Mouse (Mus musculus): ENCODE results near the gene Efcab6. TPM values are rescaled to one million over a fixed set of nuclear protein-coding genes. Genes with fewer than 3 reads are reported as not detected.
A peak's percentile ranks its signal among the peaks of the same experiment; 100 is the strongest.

Efcab6 gene
- polyA plus RNA-seq, 1 experiment from 2014 or later, result 0.22 TPM

- Histone ChIP-seq H3K4me2 (ENCODE audit: low read length) (no peak overlapping the region), H3K9ac (replicated peaks; ENCODE audit: low read length) (no peak overlapping the region), H3K4me3 (replicated peaks; ENCODE audit: low read depth, low read length) (no peak overlapping the region), H3K27me3 (ENCODE audit: control insufficient read depth, insufficient read depth, low read length) (0 out of 2 replicates have a peak, but pooled peaks cover 3% of the 10 kb centered on the region), H3K36me3 (ENCODE audit: control insufficient read depth, insufficient read depth, low read length) (no peaks in the 10 kb centered on the region), H3K27ac (replicated peaks; ENCODE audit: low read depth, low read length) (no peak overlapping the region), H3K4me1 (ENCODE audit: control insufficient read depth, insufficient read depth, low read length) (no peaks in the 10 kb centered on the region), H3K9me3 (ENCODE audit: control insufficient read depth, low read length) (peaks cover 6% of the 10 kb centered on the region; the same call in 1 of the 2 replicates)
- ATAC-seq (ENCODE audit: low FRiP score, low TSS enrichment) (no peak), DNase-seq (no peak)
- WGBS, result 11% methylated on average over 17 of the region's 17 CpGs
Measured at GRCm38 (mm10) chr15:83870936-83871335, 194.2 kb downstream of the Efcab6 start.

DNA sequence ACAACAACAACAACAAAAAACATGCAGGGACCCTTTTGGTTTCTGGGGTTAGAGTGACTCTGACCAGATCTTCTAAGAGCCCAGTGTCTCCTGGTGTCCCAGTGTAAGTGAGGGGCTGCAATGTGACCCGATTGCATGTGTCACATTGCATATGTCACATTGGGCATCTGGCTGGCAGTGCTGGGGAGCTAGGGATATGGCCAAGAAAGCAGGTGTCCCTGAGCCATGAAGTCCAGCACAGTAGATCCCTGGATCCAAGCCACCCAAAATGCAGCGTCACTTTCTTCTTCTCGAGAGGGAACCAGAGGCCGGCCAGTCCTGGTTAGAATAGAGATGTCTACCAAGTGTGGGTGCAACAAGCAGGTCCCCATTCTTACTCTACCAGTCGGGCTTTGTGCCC is 199.6 kb downstream of the Efcab6 start:
- Histone ChIP-seq H3K4me2 (ENCODE audit: low read length) (no peak overlapping the region), H3K9me3 (ENCODE audit: control insufficient read depth, low read length) (no peaks in the 10 kb centered on the region), H3K36me3 (ENCODE audit: control insufficient read depth, insufficient read depth, low read length) (no peaks in the 10 kb centered on the region), H3K27ac (replicated peaks; ENCODE audit: low read depth, low read length) (no peak overlapping the region), H3K9ac (replicated peaks; ENCODE audit: low read length) (no peak overlapping the region), H3K4me3 (replicated peaks; ENCODE audit: low read depth, low read length) (no peak overlapping the region), H3K27me3 (ENCODE audit: control insufficient read depth, insufficient read depth, low read length) (0 out of 2 replicates have a peak, but pooled peaks cover 3% of the 10 kb centered on the region), H3K4me1 (ENCODE audit: control insufficient read depth, insufficient read depth, low read length) (no peaks in the 10 kb centered on the region)
- DNase-seq, result no peak
- no peak for ATAC-seq (ENCODE audit: low FRiP score, low TSS enrichment)
- 93% methylated on average over 5 of the region's 5 CpGs for WGBS

DNA sequence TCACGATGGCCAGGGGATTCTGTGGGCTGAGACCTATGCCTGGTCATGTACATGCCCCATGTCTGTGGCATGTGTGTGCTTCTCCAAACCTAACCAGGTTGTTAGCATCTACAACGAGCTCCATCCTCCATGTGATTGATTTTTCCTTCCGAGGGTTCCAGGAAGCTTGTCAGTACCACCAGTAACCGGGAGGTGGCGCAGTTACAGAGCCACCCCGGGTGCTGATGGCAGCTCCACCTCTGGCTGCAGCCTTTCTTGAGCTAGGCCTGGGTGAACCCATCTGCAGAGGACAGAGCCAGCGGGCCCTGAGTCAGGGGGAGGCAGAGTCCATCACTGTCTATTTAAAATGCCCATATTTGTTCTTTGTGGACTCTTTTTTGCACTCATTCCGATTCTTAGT is 208.1 kb downstream of the Efcab6 start:
- no peaks in the 10 kb centered on the region for H3K27me3 ChIP-seq (ENCODE audit: control insufficient read depth, insufficient read depth, low read length)
- no peak for ATAC-seq (ENCODE audit: low FRiP score, low TSS enrichment)
- H3K9ac ChIP-seq (replicated peaks; ENCODE audit: low read length), result no peak overlapping the region
- H3K4me1 ChIP-seq (ENCODE audit: control insufficient read depth, insufficient read depth, low read length), result no peaks in the 10 kb centered on the region
- H3K4me2 ChIP-seq (ENCODE audit: low read length), result no peak overlapping the region
- WGBS, result 28% methylated on average over 8 of the region's 8 CpGs
- no peak overlapping the region for H3K4me3 ChIP-seq (replicated peaks; ENCODE audit: low read depth, low read length)
- H3K27ac ChIP-seq (replicated peaks; ENCODE audit: low read depth, low read length), result no peak overlapping the region
- no peaks in the 10 kb centered on the region for H3K36me3 ChIP-seq (ENCODE audit: control insufficient read depth, insufficient read depth, low read length)
- peak; percentile 77 for DNase-seq
- H3K9me3 ChIP-seq (ENCODE audit: control insufficient read depth, low read length), result no peaks in the 10 kb centered on the region

- H3K27ac ChIP-seq (replicated peaks; ENCODE audit: low read depth, low read length), result no peak overlapping the region
- H3K27me3 ChIP-seq (ENCODE audit: control insufficient read depth, insufficient read depth, low read length), result no peaks in the 10 kb centered on the region
- H3K4me2 ChIP-seq (ENCODE audit: low read length), result no peak overlapping the region
- no peaks in the 10 kb centered on the region for H3K36me3 ChIP-seq (ENCODE audit: control insufficient read depth, insufficient read depth, low read length)
- 74% methylated on average over 5 of the region's 5 CpGs for WGBS
- H3K4me1 ChIP-seq (ENCODE audit: control insufficient read depth, insufficient read depth, low read length), result peaks cover 7% of the 10 kb centered on the region
- ATAC-seq (ENCODE audit: low FRiP score, low TSS enrichment), result no peak
- H3K9ac ChIP-seq (replicated peaks; ENCODE audit: low read length), result no peak overlapping the region
- no peaks in the 10 kb centered on the region for H3K9me3 ChIP-seq (ENCODE audit: control insufficient read depth, low read length)
- H3K4me3 ChIP-seq (replicated peaks; ENCODE audit: low read depth, low read length), result no peak overlapping the region
- DNase-seq, result no peak
Measured at GRCm38 (mm10) chr15:83853400-83853811, 211.8 kb downstream of the Efcab6 start.

DNA sequence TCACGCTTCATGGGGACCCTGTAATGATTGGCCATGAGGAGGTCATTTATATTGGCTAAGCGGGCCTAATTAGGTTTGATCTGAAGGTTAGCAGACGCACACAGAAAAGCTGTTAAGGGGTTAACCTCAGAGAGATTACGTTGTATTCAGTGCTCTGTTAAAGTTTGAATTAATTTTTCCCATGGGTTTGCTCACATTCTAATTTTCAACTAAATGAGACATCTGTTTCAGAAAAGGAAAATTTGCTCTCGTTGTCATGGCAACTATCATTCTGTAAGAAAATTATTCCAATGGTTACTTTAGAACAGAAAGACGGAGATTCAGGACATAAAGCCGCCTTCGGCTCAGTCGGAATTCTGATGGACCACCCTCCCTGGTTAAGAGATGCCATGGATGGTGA is 217.0 kb downstream of the Efcab6 start:
- no peak overlapping the region for H3K4me3 ChIP-seq (replicated peaks; ENCODE audit: low read depth, low read length)
- H3K27me3 ChIP-seq (ENCODE audit: control insufficient read depth, insufficient read depth, low read length), result no peaks in the 10 kb centered on the region
- H3K4me1 ChIP-seq (ENCODE audit: control insufficient read depth, insufficient read depth, low read length), result peaks cover 42% of the 10 kb centered on the region
- WGBS, result 33% methylated on average over 9 of the region's 9 CpGs
- DNase-seq (peak; percentile 77), ATAC-seq (ENCODE audit: low FRiP score, low TSS enrichment) (no peak)
- no peaks in the 10 kb centered on the region for H3K36me3 ChIP-seq (ENCODE audit: control insufficient read depth, insufficient read depth, low read length)
- peak overlapping the region; percentile 63 for H3K27ac ChIP-seq (replicated peaks; ENCODE audit: low read depth, low read length)
- no peak overlapping the region for H3K4me2 ChIP-seq (ENCODE audit: low read length)
- no peak overlapping the region for H3K9ac ChIP-seq (replicated peaks; ENCODE audit: low read length)
- no peaks in the 10 kb centered on the region for H3K9me3 ChIP-seq (ENCODE audit: control insufficient read depth, low read length)

GRCm38 (mm10) chr15:83847512-83847911 is 217.7 kb downstream of the Efcab6 start:
- Histone ChIP-seq H3K36me3 (ENCODE audit: control insufficient read depth, insufficient read depth, low read length) (no peaks in the 10 kb centered on the region), H3K27ac (replicated peaks; ENCODE audit: low read depth, low read length) (peak overlapping the region; percentile 63), H3K9me3 (ENCODE audit: control insufficient read depth, low read length) (no peaks in the 10 kb centered on the region), H3K4me1 (ENCODE audit: control insufficient read depth, insufficient read depth, low read length) (peaks cover 47% of the 10 kb centered on the region), H3K27me3 (ENCODE audit: control insufficient read depth, insufficient read depth, low read length) (no peaks in the 10 kb centered on the region), H3K9ac (replicated peaks; ENCODE audit: low read length) (no peak overlapping the region), H3K4me2 (ENCODE audit: low read length) (no peak overlapping the region), H3K4me3 (replicated peaks; ENCODE audit: low read depth, low read length) (no peak overlapping the region)
- ATAC-seq (ENCODE audit: low FRiP score, low TSS enrichment), result no peak
- WGBS, result 79% methylated on average over 4 of the region's 4 CpGs
- no peak for DNase-seq

- no peak overlapping the region for H3K27ac ChIP-seq (replicated peaks; ENCODE audit: low read depth, low read length)
- no peak for ATAC-seq (ENCODE audit: low FRiP score, low TSS enrichment)
- no peak overlapping the region for H3K4me3 ChIP-seq (replicated peaks; ENCODE audit: low read depth, low read length)
- peaks cover 48% of the 10 kb centered on the region for H3K4me1 ChIP-seq (ENCODE audit: control insufficient read depth, insufficient read depth, low read length)
- H3K9me3 ChIP-seq (ENCODE audit: control insufficient read depth, low read length), result no peaks in the 10 kb centered on the region
- peak; percentile 40 for DNase-seq
- H3K27me3 ChIP-seq (ENCODE audit: control insufficient read depth, insufficient read depth, low read length), result no peaks in the 10 kb centered on the region
- no peaks in the 10 kb centered on the region for H3K36me3 ChIP-seq (ENCODE audit: control insufficient read depth, insufficient read depth, low read length)
- 25% methylated on average over 8 of the region's 8 CpGs for WGBS
- no peak overlapping the region for H3K9ac ChIP-seq (replicated peaks; ENCODE audit: low read length)
- H3K4me2 ChIP-seq (ENCODE audit: low read length), result no peak overlapping the region
Measured at GRCm38 (mm10) chr15:83846592-83846991, 218.6 kb downstream of the Efcab6 start.

- Histone ChIP-seq H3K9me3 (ENCODE audit: control insufficient read depth, low read length) (no peaks in the 10 kb centered on the region), H3K36me3 (ENCODE audit: control insufficient read depth, insufficient read depth, low read length) (no peaks in the 10 kb centered on the region), H3K27me3 (ENCODE audit: control insufficient read depth, insufficient read depth, low read length) (no peaks in the 10 kb centered on the region), H3K4me3 (replicated peaks; ENCODE audit: low read depth, low read length) (no peak overlapping the region), H3K4me1 (ENCODE audit: control insufficient read depth, insufficient read depth, low read length) (peaks cover 48% of the 10 kb centered on the region), H3K27ac (replicated peaks; ENCODE audit: low read depth, low read length) (no peak overlapping the region), H3K9ac (replicated peaks; ENCODE audit: low read length) (no peak overlapping the region), H3K4me2 (ENCODE audit: low read length) (no peak overlapping the region)
- ATAC-seq (ENCODE audit: low FRiP score, low TSS enrichment) (no peak; the same call in 1 of the 2 replicates), DNase-seq (peak; percentile 37)
- 13% methylated on average over 11 of the region's 11 CpGs for WGBS
Measured at GRCm38 (mm10) chr15:83845734-83846133, 219.4 kb downstream of the Efcab6 start.

- DNase-seq, result peak; percentile 52
- no peak for ATAC-seq (ENCODE audit: low FRiP score, low TSS enrichment)
Measured at GRCm38 (mm10) chr15:83842915-83843789, 222.0 kb downstream of the Efcab6 start.

More at GRCm38 (mm10) chr15:83842915-83843789, 222.0 kb downstream of the Efcab6 start:
- WGBS, result 20% methylated on average over 22 of the region's 22 CpGs
- no peaks in the 10 kb centered on the region for H3K9me3 ChIP-seq (ENCODE audit: control insufficient read depth, low read length)
- H3K4me1 ChIP-seq (ENCODE audit: control insufficient read depth, insufficient read depth, low read length), result peaks cover 39% of the 10 kb centered on the region
- H3K4me2 ChIP-seq (ENCODE audit: low read length), result no peak overlapping the region
- H3K27ac ChIP-seq (replicated peaks; ENCODE audit: low read depth, low read length), result 0 out of 2 replicates have a peak overlapping the region, but pooled peaks have one; percentile 13
- no peak overlapping the region for H3K9ac ChIP-seq (replicated peaks; ENCODE audit: low read length)
- H3K27me3 ChIP-seq (ENCODE audit: control insufficient read depth, insufficient read depth, low read length), result no peaks in the 10 kb centered on the region; the same call in 1 of the 2 replicates
- no peaks in the 10 kb centered on the region for H3K36me3 ChIP-seq (ENCODE audit: control insufficient read depth, insufficient read depth, low read length)
- H3K4me3 ChIP-seq (replicated peaks; ENCODE audit: low read depth, low read length), result no peak overlapping the region

Measured in midbrain, embryonic 14.5 days (tissue).